Mouse (Mus musculus) testis, adult 2 months (tissue): ENCODE data around the gene Ubc.

Experiments used
- CTCF ChIP-seq: fragments of 200-500 bp; IDR thresholded peaks from 2 replicates; pipeline ENCODE4 v1.5.1; 2012; ENCODE audit warnings: low read depth, mild to moderate bottlenecking, inconsistent platforms, low read length, moderate library complexity; ENCODE audit not compliant: control insufficient read depth, insufficient read depth, insufficient replicate concordance
- POLR2A ChIP-seq: fragments of 200-500 bp; IDR thresholded peaks from 2 replicates; pipeline ENCODE4 v1.6.1; 2012; ENCODE audit warnings: low read depth, mild to moderate bottlenecking, inconsistent platforms, low read length, moderate library complexity; ENCODE audit not compliant: control insufficient read depth

DNA sequence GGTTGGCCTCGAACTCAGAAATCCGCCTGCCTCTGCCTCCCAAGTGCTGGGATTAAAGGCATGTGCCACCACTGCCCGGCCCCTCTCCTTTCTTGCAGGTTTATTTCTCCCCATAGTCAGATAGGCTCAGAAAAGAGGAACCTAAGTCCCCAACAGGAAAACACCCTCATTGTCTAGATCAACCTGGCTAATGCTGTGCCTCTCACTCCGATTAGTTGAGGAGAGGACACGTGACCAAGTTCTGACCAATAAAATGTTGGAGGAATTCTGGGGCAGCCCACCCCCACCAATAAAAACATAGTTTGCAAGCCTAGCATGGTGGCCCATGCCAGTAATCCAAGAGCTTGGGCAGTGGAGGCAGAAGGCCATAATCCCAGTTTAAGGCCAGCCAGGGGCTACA is 38.1 kb downstream of the Ubc start:
- TF ChIP-seq CTCF, result no peak
- TF ChIP-seq POLR2A, result no peak
